Mouse (Mus musculus) midbrain, postnatal 0 days (tissue): Measurements from ENCODE around the gene Lrmp. TPM values are rescaled to one million over a fixed set of nuclear protein-coding genes. Genes with fewer than 3 reads are reported as not detected.
A peak's percentile ranks its signal among the peaks of the same experiment; 100 is the strongest.

ENCODE experiments used
- ATAC-seq: fragments of 200-750 bp; cut with Nextera tagmentation; 2 replicates; pipeline ENCODE4 v1.8.0; 2017; ENCODE audit warnings: moderate number of reproducible peaks, mild to moderate bottlenecking, moderate TSS enrichment, moderate library complexity; ENCODE audit not compliant: low FRiP score
- DNase-seq: peaks from one replicate; pipeline ENCODE4 v3.0.0-alpha.2; 2015; ENCODE audit warnings: low spot score
- H3K27ac ChIP-seq: fragments of 300-500 bp; sonication (generic); 2 replicates; pipeline ENCODE4 v1.5.1; 2014; ENCODE audit warnings: low read depth, mild to moderate bottlenecking, low read length, mixed read lengths
- H3K27me3 ChIP-seq: fragments of 300-500 bp; sonication (generic); 2 replicates; pipeline ENCODE4 v1.6.1; 2014; ENCODE audit warnings: low read length, control low read depth, mixed read lengths; ENCODE audit not compliant: insufficient read depth
- H3K36me3 ChIP-seq: fragments of 300-500 bp; sonication (generic); 2 replicates; pipeline ENCODE4 v1.6.1; 2014; ENCODE audit warnings: low read length, control low read depth, mixed read lengths; ENCODE audit not compliant: insufficient read depth
- H3K4me1 ChIP-seq: fragments of 300-500 bp; sonication (generic); 2 replicates; pipeline ENCODE4 v1.6.1; 2014; ENCODE audit warnings: mild to moderate bottlenecking, control low read depth, antibody characterized with exemption, low read length, mixed read lengths; ENCODE audit not compliant: insufficient read depth
- H3K4me2 ChIP-seq: fragments of 300-500 bp; sonication (generic); 2 replicates; pipeline ENCODE4 v1.6.1; 2014; ENCODE audit warnings: low read depth, mild to moderate bottlenecking, low read length, mixed read lengths; ENCODE audit not compliant: poor library complexity, severe bottlenecking
- H3K4me3 ChIP-seq: fragments of 300-500 bp; sonication (generic); 2 replicates; pipeline ENCODE4 v1.5.1; 2014; ENCODE audit warnings: low read depth, mild to moderate bottlenecking, low read length, moderate library complexity
- H3K9ac ChIP-seq: fragments of 300-500 bp; sonication (generic); replicated peaks from 2 replicates; pipeline ENCODE4 v1.6.1; 2014; ENCODE audit warnings: mild to moderate bottlenecking, low read length, moderate library complexity, mixed read lengths; ENCODE audit not compliant: poor library complexity, severe bottlenecking
- H3K9me3 ChIP-seq: fragments of 300-500 bp; sonication (generic); 2 replicates; pipeline ENCODE4 v1.6.1; 2016; ENCODE audit warnings: low read length, control low read depth
- CTCF ChIP-seq: IDR thresholded peaks from 2 replicates; pipeline ENCODE4 v1.5.1; 2016; ENCODE audit warnings: antibody characterized with exemption, mild to moderate bottlenecking
- WGBS: fragments of 180-500 bp; shearing (Covaris S2); extraction: QIAGEN DNeasy Blood & Tissue Kit; methylation state at CpG from one replicate; pipeline ENCODE4 v1.1.7; 2014; 5-methylcytosine and 5-hydroxymethylcytosine counted together
- polyA plus RNA-seq: library from polyadenylated mRNA; unstranded; fragments of >200 nt; fragmentation: Nextera tagmentation; extraction: Ambion mirVana; gene quantifications from 2 replicates; pipeline ENCODE4 v1.2.1, GENCODE M21; 2015
- total RNA-seq: library from RNA; depleted of rRNA; stranded (reverse); fragments of >200 nt; gene quantifications from 2 replicates; pipeline ENCODE4 v1.2.3, GENCODE M21; 2014

Gene Lrmp
- total and polyA plus RNA-seq, 2 experiments from 2014 or later, result 0.59 to 1.8 TPM

DNA sequence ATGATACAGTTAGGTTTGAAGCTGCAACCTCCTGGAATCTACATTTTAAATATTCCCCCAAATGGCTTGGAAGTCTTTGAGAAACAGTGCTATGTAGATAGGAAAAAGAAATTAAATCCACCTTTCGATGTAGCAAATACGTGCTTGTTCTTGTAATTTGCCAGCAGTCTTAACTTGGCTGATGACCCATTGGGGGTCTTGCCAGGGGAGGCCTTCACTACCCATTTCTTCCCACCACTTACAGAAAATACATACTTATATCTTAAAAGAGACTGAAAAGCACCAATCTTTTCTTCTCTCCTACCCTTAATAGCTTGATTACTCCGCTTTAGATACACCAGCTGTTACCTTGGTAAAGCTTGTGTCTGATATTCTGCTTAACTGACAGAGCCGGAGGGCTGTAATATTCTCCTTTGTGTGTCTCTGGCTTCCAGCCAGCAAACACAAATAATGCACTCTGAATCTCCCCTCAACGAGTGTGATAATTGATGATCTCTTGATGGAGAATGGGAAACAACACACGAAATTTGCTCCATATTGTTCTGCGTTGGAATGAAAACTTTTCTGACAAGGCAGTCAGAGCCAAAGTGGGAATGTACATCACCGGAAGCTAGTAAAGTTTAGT lies 94.7 kb downstream of the Lrmp start:
- Histone ChIP-seq H3K4me2 (peak overlapping the region; percentile 69), H3K27me3 (no peaks in the 10 kb centered on the region), H3K36me3 (no peaks in the 10 kb centered on the region), H3K4me1 (no peaks in the 10 kb centered on the region), H3K9ac (no peak overlapping the region), H3K9me3 (no peaks in the 10 kb centered on the region), H3K4me3 (peak overlapping the region; percentile 68), H3K27ac (peak overlapping the region; percentile 32; the same call in 1 of the 2 replicates)
- no peak for TF ChIP-seq CTCF
- DNase-seq (no peak), ATAC-seq (no peak; the same call in 1 of the 2 replicates)
- WGBS, result 29% methylated on average over 8 of the region's 8 CpGs

DNA sequence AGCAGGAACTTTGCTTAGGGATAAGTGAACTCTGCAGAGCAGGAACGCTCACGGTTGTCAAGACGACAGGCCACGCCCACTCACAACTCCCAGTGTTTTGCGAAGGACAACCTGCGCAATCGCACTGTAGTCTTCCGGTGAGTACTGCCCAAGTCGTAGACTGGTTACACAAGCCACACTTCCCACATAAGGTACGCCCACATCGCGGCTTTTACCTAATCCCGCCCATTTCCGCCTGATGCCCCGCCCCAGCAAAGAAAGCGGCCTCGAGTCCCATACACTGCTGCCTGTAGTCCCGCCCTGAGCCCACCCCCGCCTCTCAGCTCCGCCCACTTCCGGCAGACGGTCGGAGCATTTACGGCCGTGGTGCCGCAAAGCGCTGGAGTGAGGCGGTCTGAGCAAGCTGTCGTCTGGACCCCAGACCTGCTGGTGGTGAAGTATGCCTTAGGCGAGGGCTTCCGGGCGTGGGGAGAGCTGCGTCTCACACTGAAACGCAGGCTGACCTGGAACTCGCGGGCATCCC lies 95.4 kb downstream of the Lrmp start, which contains the start of the genes Casc1 and Etfrf1:
Gene Casc1, minus strand, starts transcription at position 190 of the 523 bp plus-strand sequence.
Gene Etfrf1, plus strand, starts transcription at position 319 of the 523 bp plus-strand sequence.
- H3K36me3 ChIP-seq, result no peaks in the 10 kb centered on the region
- DNase-seq, result peak; percentile 100
- H3K9me3 ChIP-seq, result no peaks in the 10 kb centered on the region
- peak within 1 kb of the TSS; percentile 93 for H3K9ac ChIP-seq
- no peak for TF ChIP-seq CTCF
- H3K4me1 ChIP-seq, result no peaks in the 10 kb centered on the region
- peak within 1 kb of the TSS; percentile 98 for H3K27ac ChIP-seq
- H3K4me3 ChIP-seq, result peak within 1 kb of the TSS; percentile 68
- H3K27me3 ChIP-seq, result no peaks in the 10 kb centered on the region
- H3K4me2 ChIP-seq, result peak within 1 kb of the TSS; percentile 69
- ATAC-seq, result peak; percentile 100
- under 1% methylated on average over 36 of the region's 36 CpGs for WGBS

DNA sequence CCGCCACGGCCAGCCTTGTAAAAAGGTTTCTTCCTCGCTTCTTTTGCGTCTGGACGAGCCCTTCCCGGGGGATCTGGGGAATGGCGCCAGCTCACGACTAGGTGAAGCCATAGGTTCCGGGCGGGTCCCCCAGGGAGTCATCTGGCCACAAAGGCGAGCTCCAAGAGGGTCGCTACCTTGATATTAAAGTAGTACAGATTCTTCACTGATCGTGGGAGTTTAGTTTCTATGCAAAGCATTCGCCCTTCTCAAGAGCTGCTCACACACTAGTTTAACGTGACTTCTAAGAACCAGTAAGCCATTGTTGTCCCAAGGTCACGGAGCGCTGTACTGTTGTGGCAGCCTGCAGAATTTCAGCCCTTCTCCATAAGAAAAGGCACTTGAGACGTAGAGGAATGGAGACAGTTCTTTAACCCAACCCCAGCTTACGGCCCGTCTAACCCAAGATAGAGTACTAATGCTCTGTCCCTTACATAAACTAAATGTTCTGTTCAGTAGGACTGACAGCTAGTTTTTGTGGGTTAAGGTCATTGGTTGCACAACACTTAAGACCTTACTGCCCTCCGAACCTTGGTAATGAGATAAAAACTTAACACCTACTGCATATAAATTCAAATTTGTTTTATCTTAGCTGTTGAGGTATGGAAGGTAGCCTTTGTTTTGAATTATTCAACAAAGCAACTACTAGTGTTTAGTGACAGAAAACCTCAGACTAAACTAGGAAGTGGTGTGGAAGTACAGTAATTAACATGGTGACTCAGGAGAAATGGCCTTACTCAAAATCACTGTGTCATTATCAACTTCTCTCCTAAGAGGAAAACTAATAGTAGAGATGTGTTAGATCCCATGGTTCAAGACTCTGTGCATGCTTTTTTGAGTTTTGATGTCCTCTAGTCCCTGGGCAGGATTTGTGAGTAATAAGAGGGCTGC lies 96.2 kb downstream of the Lrmp start:
- no peaks in the 10 kb centered on the region for H3K9me3 ChIP-seq
- no peaks in the 10 kb centered on the region for H3K36me3 ChIP-seq
- H3K4me3 ChIP-seq, result peak overlapping the region; percentile 68
- H3K4me1 ChIP-seq, result no peaks in the 10 kb centered on the region
- H3K27ac ChIP-seq, result peak overlapping the region; percentile 98
- peak; percentile 50 for ATAC-seq
- no peaks in the 10 kb centered on the region for H3K27me3 ChIP-seq
- peak; percentile 70 for DNase-seq
- peak; percentile 36 for TF ChIP-seq CTCF
- peak overlapping the region; percentile 93 for H3K9ac ChIP-seq
- WGBS, result 2% methylated on average over 21 of the region's 21 CpGs
- peak overlapping the region; percentile 61 for H3K4me2 ChIP-seq

DNA sequence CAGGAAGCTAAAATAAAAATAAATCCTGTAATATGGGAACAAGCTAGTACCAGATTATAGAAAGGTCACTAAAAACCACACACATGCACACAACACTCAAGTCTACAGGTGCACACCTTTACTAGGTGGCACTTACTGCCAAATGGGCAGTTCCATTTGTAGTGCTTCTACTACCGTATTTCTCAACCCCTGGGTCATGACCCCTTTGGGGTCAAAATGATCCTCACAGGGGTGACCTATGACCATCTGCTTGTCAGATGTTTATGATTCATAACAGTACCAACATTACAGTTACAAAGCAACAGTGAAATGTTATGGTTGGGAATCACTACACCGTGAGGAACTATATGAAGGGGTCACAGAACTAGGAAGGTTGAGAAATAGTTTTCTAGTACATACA lies 98.5 kb downstream of the Lrmp start:
- H3K4me3 ChIP-seq, result no peak overlapping the region
- H3K27ac ChIP-seq, result no peak overlapping the region
- no peak for ATAC-seq
- H3K4me1 ChIP-seq, result no peaks in the 10 kb centered on the region
- H3K9ac ChIP-seq, result no peak overlapping the region
- TF ChIP-seq CTCF, result no peak
- no peak for DNase-seq
- H3K9me3 ChIP-seq, result no peaks in the 10 kb centered on the region
- no peaks in the 10 kb centered on the region for H3K27me3 ChIP-seq
- H3K4me2 ChIP-seq, result no peak overlapping the region
- no peaks in the 10 kb centered on the region for H3K36me3 ChIP-seq
- 89% methylated on average over 2 of the region's 2 CpGs for WGBS

DNA sequence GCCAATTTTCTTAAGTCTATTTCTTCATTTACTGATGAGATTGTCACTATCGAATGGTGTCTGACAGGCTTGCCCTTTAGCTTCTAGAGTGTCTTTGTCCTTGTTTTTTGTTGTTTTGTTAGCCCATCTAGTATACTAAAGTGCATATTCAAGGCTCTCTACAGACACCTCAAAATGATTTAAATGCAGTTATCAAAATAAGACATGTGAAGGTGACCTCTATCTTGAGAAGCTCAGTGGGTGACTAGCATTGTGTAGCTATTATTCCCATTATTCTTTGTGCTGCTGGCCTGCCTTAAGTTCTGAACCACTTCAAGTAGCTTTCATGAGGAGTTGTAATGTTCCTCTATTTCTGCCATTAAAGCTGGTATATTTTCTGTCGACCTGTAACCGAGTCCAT lies 100.4 kb downstream of the Lrmp start:
- no peak overlapping the region for H3K9ac ChIP-seq
- H3K9me3 ChIP-seq, result no peaks in the 10 kb centered on the region
- no peak overlapping the region for H3K4me3 ChIP-seq
- H3K27me3 ChIP-seq, result no peaks in the 10 kb centered on the region
- H3K27ac ChIP-seq, result no peak overlapping the region
- 92% methylated on average over 3 of the region's 3 CpGs for WGBS
- no peaks in the 10 kb centered on the region for H3K4me1 ChIP-seq
- TF ChIP-seq CTCF, result no peak
- no peak for ATAC-seq
- peaks cover 7% of the 10 kb centered on the region for H3K36me3 ChIP-seq
- DNase-seq, result no peak
- no peak overlapping the region for H3K4me2 ChIP-seq
